ENCODE assay signal across 27 mouse cellular contexts in the genomic region with DNA sequence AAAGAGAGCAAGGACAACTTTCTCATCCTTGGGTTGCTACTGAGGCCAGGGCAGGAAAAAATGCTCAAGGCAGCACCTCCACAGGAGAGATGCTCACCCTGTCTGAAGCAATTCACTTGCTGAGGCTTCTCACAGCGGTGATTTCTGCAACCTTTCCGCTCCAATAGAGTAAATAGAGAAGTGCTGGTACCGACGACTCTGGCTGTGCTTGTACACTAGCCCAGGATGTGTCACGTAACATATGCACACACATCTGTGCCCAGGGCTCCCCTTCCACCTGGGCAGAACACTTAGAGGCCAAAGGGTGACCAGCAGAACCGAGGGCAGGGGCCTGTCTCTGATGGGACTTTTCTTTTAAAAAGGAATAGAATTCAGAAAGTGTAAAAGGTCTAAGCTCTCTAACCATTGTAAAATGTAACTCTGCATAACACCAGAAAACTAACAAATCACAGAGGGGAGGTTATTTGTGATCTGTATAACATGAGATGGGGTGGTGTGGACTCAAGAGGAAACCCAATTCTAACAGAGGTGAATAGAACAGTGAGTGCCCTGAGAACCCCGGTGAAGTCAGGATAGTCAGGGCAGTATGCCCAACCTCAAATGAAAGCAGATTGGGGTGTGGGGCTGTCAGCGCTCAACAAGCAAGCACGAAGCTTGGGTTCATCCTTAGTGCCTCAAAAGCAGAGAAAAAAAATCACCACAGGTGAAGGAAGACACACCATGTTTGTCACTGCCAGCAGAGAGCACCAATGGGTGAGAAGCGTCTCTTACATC. TPM values are rescaled to one million over a fixed set of nuclear protein-coding genes. Genes with fewer than 3 reads are reported as not detected.
DNase-seq lines count a peak whose midpoint lies in the region; ATAC-seq and TF ChIP-seq lines count a peak whose summit lies in the region.
"Had no signal": no experiment of that assay in that cellular context is flagged by ENCODE, and none has a peak within 500 bp of the region (broad histone marks: within the 10 kb centered on the region; RNA-seq: fewer than 3 reads in every experiment).

No protein-coding gene starts in this region.

- H3K27ac ChIP-seq in bone marrow, adult 2 months (ENCODE audit: control insufficient read depth, insufficient read depth, low read depth, low read length, poor library complexity), result peak overlapping the region; percentile 64
- H3K27ac ChIP-seq in intestine, embryonic 16.5 days (ENCODE audit: low read length), result no peak overlapping the region
- H3K27ac ChIP-seq: gastrocnemius, adult 2 months; hindbrain, embryonic 14.5 days; limb, embryonic 12.5 days; midbrain, embryonic 12.5 days; neural tube, embryonic 12.5 days had no signal

- peak; percentile 1; the same call in 1 of the 2 replicates for ATAC-seq in intestine, embryonic 16.5 days
- peak; percentile 0 for ATAC-seq in megakaryocyte-erythroid progenitor cell, adult 5-6 weeks (replicated peaks; ENCODE audit: low FRiP score, low TSS enrichment, poor library complexity, severe bottlenecking)
- ATAC-seq: activated CD4-positive, CD25-positive, alpha-beta regulatory T cell, adult 4 months; CD4-positive, CD25-positive, alpha-beta regulatory T cell, adult 4 months had no signal

- WGBS in bone marrow, adult 2 months, result 55% methylated on average over 10 of the region's 10 CpGs
- WGBS in intestine, embryonic 16.5 days, result 83% methylated on average over 10 of the region's 10 CpGs

- peaks cover 6% of the 10 kb centered on the region; the same call in 1 of the 2 replicates for H3K9me3 ChIP-seq in intestine, embryonic 16.5 days (ENCODE audit: control insufficient read depth, low read length)
- H3K9me3 ChIP-seq: G1E; stomach, embryonic 15.5 days had no signal

- TF ChIP-seq CTCF in bone marrow, adult 2 months (IDR thresholded peaks at IDR 0.05; ENCODE audit: control insufficient read depth, insufficient read depth, low read length), result no peak

- H3K4me1 ChIP-seq in bone marrow, adult 2 months (ENCODE audit: control insufficient read depth, insufficient read depth, low read length), result peaks cover 21% of the 10 kb centered on the region
- H3K4me1 ChIP-seq in intestine, embryonic 16.5 days (ENCODE audit: control insufficient read depth, insufficient read depth, low read length), result 0 out of 2 replicates have a peak, but pooled peaks cover 10% of the 10 kb centered on the region
- H3K4me1 ChIP-seq: midbrain, embryonic 12.5 days had no signal

- H3K4me3 ChIP-seq in bone marrow, adult 2 months (replicated peaks; ENCODE audit: control insufficient read depth, low read depth, low read length), result no peak overlapping the region
- no peak overlapping the region for H3K4me3 ChIP-seq in intestine, embryonic 16.5 days (ENCODE audit: low read length)
- H3K4me3 ChIP-seq: gastrocnemius, adult 2 months; heart, embryonic 12.5 days; limb, embryonic 12.5 days; midbrain, embryonic 12.5 days; neural tube, embryonic 12.5 days; stomach, embryonic 15.5 days had no signal

- peaks cover 51% of the 10 kb centered on the region for H3K36me3 ChIP-seq in intestine, embryonic 16.5 days (ENCODE audit: control insufficient read depth, insufficient read depth, low read length)

- no peak overlapping the region for H3K9ac ChIP-seq in intestine, embryonic 16.5 days (ENCODE audit: low read depth, low read length)
- H3K9ac ChIP-seq: heart, embryonic 12.5 days; hindbrain, embryonic 14.5 days; limb, embryonic 12.5 days; lung, embryonic 14.5 days; midbrain, embryonic 12.5 days; neural tube, embryonic 12.5 days; stomach, embryonic 15.5 days had no signal

- no peaks in the 10 kb centered on the region for H3K27me3 ChIP-seq in intestine, embryonic 16.5 days (replicated peaks; ENCODE audit: control insufficient read depth, insufficient read depth, low read length)
- H3K27me3 ChIP-seq: heart, embryonic 12.5 days; limb, embryonic 12.5 days; midbrain, embryonic 12.5 days; neural tube, embryonic 12.5 days; stomach, embryonic 15.5 days had no signal

- TF ChIP-seq POLR2A in bone marrow, adult 2 months (IDR thresholded peaks at IDR 0.05; ENCODE audit: borderline replicate concordance, control insufficient read depth, low read depth, low read length), result no peak

- no peak overlapping the region for H3K4me2 ChIP-seq in intestine, embryonic 16.5 days (ENCODE audit: low read depth, low read length)
- H3K4me2 ChIP-seq: heart, embryonic 12.5 days; hindbrain, embryonic 14.5 days; limb, embryonic 12.5 days; lung, embryonic 14.5 days; midbrain, embryonic 12.5 days; neural tube, embryonic 12.5 days; stomach, embryonic 15.5 days had no signal

- DNase-seq in ovary, postnatal 36 days (ENCODE audit: low spot score), result peak; percentile 37
- no peak for DNase-seq in ovary, postnatal 14 days (ENCODE audit: low spot score)
- DNase-seq in lung, postnatal 14 days, result no peak
- no peak for DNase-seq in heart, adult 9 months (ENCODE audit: low spot score in 2 of 2)
- DNase-seq: cerebellum, adult 11 months; embryo, embryonic 11 days; gastrocnemius, adult 2 months; layer of hippocampus, adult 9-11 months; lung, embryonic 14.5 days had no signal

RNA-seq across cellular contexts. Expression of a gene that starts 16.6 kb away (rescaled TPM):
- polyA plus RNA-seq in bone marrow, adult 2 months (2011; ENCODE audit: insufficient read depth, insufficient read length, low replicate concordance, missing spikeins), result 66.8 and 135 TPM in 2 replicates
- 135 and 141 TPM in 2 replicates for polyA plus RNA-seq in intestine, embryonic 16.5 days (2015; fragmentation: Nextera tagmentation; extraction: Ambion mirVana)
- total RNA-seq in megakaryocyte-erythroid progenitor cell, adult 5-6 weeks (2014; fragmentation: Nextera tagmentation), result 203 and 209 TPM in 2 replicates
- 173 and 190 TPM in 2 replicates for total RNA-seq in megakaryocyte-erythroid progenitor cell, adult 5-6 weeks (2017)

RNA-seq across cellular contexts. Expression of a gene that starts 16.7 kb away (rescaled TPM):
- not detected in 2 replicates for polyA plus RNA-seq in bone marrow, adult 2 months (2011; ENCODE audit: insufficient read depth, insufficient read length, low replicate concordance, missing spikeins)
- not detected in 2 replicates for polyA plus RNA-seq in intestine, embryonic 16.5 days (2015; fragmentation: Nextera tagmentation; extraction: Ambion mirVana)
- total RNA-seq in megakaryocyte-erythroid progenitor cell, adult 5-6 weeks (2014; fragmentation: Nextera tagmentation), result not detected in 2 replicates
- not detected in 2 replicates for total RNA-seq in megakaryocyte-erythroid progenitor cell, adult 5-6 weeks (2017)
- total RNA-seq: adrenal gland, postnatal 10 days; G1E; gastrocnemius, adult 2 months; heart, postnatal 25 days had no signal
- polyA plus RNA-seq: activated CD4-positive, CD25-positive, alpha-beta regulatory T cell, adult 4 months; CD4-positive, CD25-positive, alpha-beta regulatory T cell, adult 4 months; G1E; gonadal fat pad, adult 2 months; heart, embryonic 12.5 days; limb, embryonic 12.5 days; lung, embryonic 14.5 days; midbrain, embryonic 12.5 days; neural tube, embryonic 12.5 days; spleen, adult 2 months; stomach, embryonic 15.5 days; thymus, postnatal 0 days had no signal

RNA-seq across cellular contexts. Expression of a gene that starts 34.0 kb away (rescaled TPM):
- 3.9 and 4.5 TPM in 2 replicates for polyA plus RNA-seq in bone marrow, adult 2 months (2011; ENCODE audit: insufficient read depth, insufficient read length, low replicate concordance, missing spikeins)
- polyA plus RNA-seq in intestine, embryonic 16.5 days (2015; fragmentation: Nextera tagmentation; extraction: Ambion mirVana), result 0.76 and 0.88 TPM in 2 replicates
- total RNA-seq in megakaryocyte-erythroid progenitor cell, adult 5-6 weeks (2014; fragmentation: Nextera tagmentation), result 0.25 TPM in 1 of 2 replicates, not detected in the other
- 0.05 and 1.9 TPM in 2 replicates for total RNA-seq in megakaryocyte-erythroid progenitor cell, adult 5-6 weeks (2017)
- total RNA-seq: gastrocnemius, adult 2 months had no signal
- polyA plus RNA-seq: G1E had no signal

RNA-seq across cellular contexts. Expression of a gene that starts 49.0 kb away (rescaled TPM):
- polyA plus RNA-seq in bone marrow, adult 2 months (2011; ENCODE audit: insufficient read depth, insufficient read length, low replicate concordance, missing spikeins), result 1.8 TPM in 1 of 2 replicates, not detected in the other
- polyA plus RNA-seq in intestine, embryonic 16.5 days (2015; fragmentation: Nextera tagmentation; extraction: Ambion mirVana), result 55.9 and 79.1 TPM in 2 replicates
- not detected in 2 replicates for total RNA-seq in megakaryocyte-erythroid progenitor cell, adult 5-6 weeks (2014; fragmentation: Nextera tagmentation)
- total RNA-seq in megakaryocyte-erythroid progenitor cell, adult 5-6 weeks (2017), result not detected in 2 replicates
- total RNA-seq: gastrocnemius, adult 2 months; heart, postnatal 25 days; left cerebral cortex, postnatal 10 days had no signal
- polyA plus RNA-seq: activated CD4-positive, CD25-positive, alpha-beta regulatory T cell, adult 4 months; CD4-positive, CD25-positive, alpha-beta regulatory T cell, adult 4 months; G1E; hindbrain, embryonic 14.5 days; limb, embryonic 12.5 days; lung, embryonic 14.5 days; midbrain, embryonic 12.5 days; neural tube, embryonic 12.5 days had no signal

RNA-seq across cellular contexts. Expression of a gene that starts 55.2 kb away (rescaled TPM):
- polyA plus RNA-seq in bone marrow, adult 2 months (2011; ENCODE audit: insufficient read depth, insufficient read length, low replicate concordance, missing spikeins), result 10.2 and 12.8 TPM in 2 replicates
- 5.7 and 8.0 TPM in 2 replicates for polyA plus RNA-seq in intestine, embryonic 16.5 days (2015; fragmentation: Nextera tagmentation; extraction: Ambion mirVana)
- total RNA-seq in megakaryocyte-erythroid progenitor cell, adult 5-6 weeks (2014; fragmentation: Nextera tagmentation), result 8.2 and 9.5 TPM in 2 replicates
- total RNA-seq in megakaryocyte-erythroid progenitor cell, adult 5-6 weeks (2017), result 0.99 and 1.8 TPM in 2 replicates
- total RNA-seq: gastrocnemius, adult 2 months had no signal
- polyA plus RNA-seq: G1E had no signal
